Mouse (Mus musculus) midbrain, embryonic 16.5 days (tissue): ENCODE data around the gene 1700122O11Rik. TPM values are rescaled to one million over a fixed set of nuclear protein-coding genes. Genes with fewer than 3 reads are reported as not detected.

Experiments used
- ATAC-seq: fragments of 200-750 bp; cut with Nextera tagmentation; 2 replicates; pipeline ENCODE4 v1.8.0; 2017; ENCODE audit warnings: moderate TSS enrichment
- H3K27ac ChIP-seq: fragments of 300-500 bp; sonication (generic); 2 replicates; pipeline ENCODE4 v1.5.1; 2014; ENCODE audit warnings: mild to moderate bottlenecking, low read length, mixed read lengths
- H3K27me3 ChIP-seq: fragments of 300-500 bp; sonication (generic); 2 replicates; pipeline ENCODE4 v1.6.1; 2014; ENCODE audit warnings: low read depth, low read length, mixed read lengths; ENCODE audit not compliant: control insufficient read depth, insufficient read depth
- H3K36me3 ChIP-seq: fragments of 300-500 bp; sonication (generic); 2 replicates; pipeline ENCODE4 v1.6.1; 2014; ENCODE audit warnings: mild to moderate bottlenecking, low read length, moderate library complexity, mixed read lengths; ENCODE audit not compliant: control insufficient read depth, insufficient read depth
- H3K4me1 ChIP-seq: fragments of 300-500 bp; sonication (generic); 2 replicates; pipeline ENCODE4 v1.6.1; 2014; ENCODE audit warnings: mild to moderate bottlenecking, low read length, mixed read lengths; ENCODE audit not compliant: control insufficient read depth, insufficient read depth
- H3K4me2 ChIP-seq: fragments of 300-500 bp; sonication (generic); 2 replicates; pipeline ENCODE4 v1.6.1; 2014; ENCODE audit warnings: mild to moderate bottlenecking, low read length, mixed read lengths
- H3K4me3 ChIP-seq: fragments of 300-500 bp; sonication (generic); 2 replicates; pipeline ENCODE4 v1.5.1; 2014; ENCODE audit warnings: low read depth, mild to moderate bottlenecking, low read length, moderate library complexity, mixed read lengths
- H3K9ac ChIP-seq: fragments of 300-500 bp; sonication (generic); 2 replicates; pipeline ENCODE4 v1.6.1; 2014; ENCODE audit warnings: low read depth, low read length, mixed read lengths
- H3K9me3 ChIP-seq: fragments of 300-500 bp; sonication (generic); replicated peaks from 2 replicates; pipeline ENCODE4 v1.6.1; 2014; ENCODE audit warnings: mild to moderate bottlenecking, low read length, mixed read lengths; ENCODE audit not compliant: control insufficient read depth, poor library complexity, severe bottlenecking
- WGBS: fragments of 180-500 bp; shearing (Covaris S2); extraction: QIAGEN DNeasy Blood & Tissue Kit; methylation state at CpG from one replicate; pipeline ENCODE4 v1.1.7; 2014; 5-methylcytosine and 5-hydroxymethylcytosine counted together
- polyA plus RNA-seq: library from polyadenylated mRNA; unstranded; fragments of >200 nt; fragmentation: Nextera tagmentation; extraction: Ambion mirVana; gene quantifications from 2 replicates; pipeline ENCODE4 v1.2.1, GENCODE M21; 2015

Gene 1700122O11Rik
- polyA plus RNA-seq, 1 experiment from 2014 or later = not detected

GRCm38 (mm10) chr17:48011105-48011504 is 27.0 kb downstream of the 1700122O11Rik start:
- Histone ChIP-seq H3K4me1 (peaks cover 5% of the 10 kb centered on the region; the same call in 1 of the 2 replicates), H3K27ac (no peak overlapping the region), H3K27me3 (no peaks in the 10 kb centered on the region), H3K9ac (no peak overlapping the region), H3K4me3 (no peak overlapping the region), H3K9me3 (no peaks in the 10 kb centered on the region), H3K4me2 (no peak overlapping the region), H3K36me3 (no peaks in the 10 kb centered on the region)
- no peak for ATAC-seq
- 43% methylated on average over 12 of the region's 12 CpGs for WGBS

GRCm38 (mm10) chr17:48010283-48010682 is 27.8 kb downstream of the 1700122O11Rik start:
- Histone ChIP-seq H3K27me3 (no peaks in the 10 kb centered on the region), H3K4me3 (no peak overlapping the region), H3K4me1 (peaks cover 5% of the 10 kb centered on the region; the same call in 1 of the 2 replicates), H3K27ac (no peak overlapping the region), H3K9ac (no peak overlapping the region), H3K36me3 (no peaks in the 10 kb centered on the region), H3K9me3 (no peaks in the 10 kb centered on the region), H3K4me2 (no peak overlapping the region)
- no peak for ATAC-seq
- WGBS = 85% methylated on average over 11 of the region's 11 CpGs

- no peaks in the 10 kb centered on the region for H3K36me3 ChIP-seq
- no peak for ATAC-seq
- H3K27me3 ChIP-seq = no peaks in the 10 kb centered on the region
- no peak overlapping the region for H3K4me3 ChIP-seq
- H3K9ac ChIP-seq = no peak overlapping the region
- no peaks in the 10 kb centered on the region for H3K9me3 ChIP-seq
- WGBS = 70% methylated on average over 4 of the region's 4 CpGs
- H3K4me1 ChIP-seq = peaks cover 8% of the 10 kb centered on the region
- H3K27ac ChIP-seq = no peak overlapping the region
- no peak overlapping the region for H3K4me2 ChIP-seq
These were observed 32.3 kb downstream of the 1700122O11Rik start for GRCm38 (mm10) chr17:48005816-48006215.

GRCm38 (mm10) chr17:48005091-48005490 is 33.0 kb downstream of the 1700122O11Rik start:
- Histone ChIP-seq H3K4me3 (no peak overlapping the region), H3K4me1 (peaks cover 8% of the 10 kb centered on the region), H3K9ac (no peak overlapping the region), H3K36me3 (no peaks in the 10 kb centered on the region), H3K27me3 (no peaks in the 10 kb centered on the region), H3K27ac (no peak overlapping the region), H3K9me3 (no peaks in the 10 kb centered on the region), H3K4me2 (no peak overlapping the region)
- ATAC-seq = no peak
- WGBS = 38% methylated on average over 8 of the region's 8 CpGs

GRCm38 (mm10) chr17:48004619-48005018 is 33.5 kb downstream of the 1700122O11Rik start:
- 50% methylated on average over 9 of the region's 9 CpGs for WGBS
- no peak for ATAC-seq
- Histone ChIP-seq H3K27ac (no peak overlapping the region), H3K4me2 (no peak overlapping the region), H3K36me3 (no peaks in the 10 kb centered on the region), H3K27me3 (no peaks in the 10 kb centered on the region), H3K9ac (no peak overlapping the region), H3K4me1 (peaks cover 8% of the 10 kb centered on the region), H3K9me3 (no peaks in the 10 kb centered on the region), H3K4me3 (no peak overlapping the region)

GRCm38 (mm10) chr17:48002486-48002885 is 35.6 kb downstream of the 1700122O11Rik start:
- H3K27ac ChIP-seq = peak overlapping the region; percentile 67; the same call in 1 of the 2 replicates
- 69% methylated on average over 4 of the region's 4 CpGs for WGBS
- H3K9ac ChIP-seq = peak overlapping the region; percentile 48

GRCm38 (mm10) chr17:48001586-48002361 is 36.3 kb downstream of the 1700122O11Rik start:
- Histone ChIP-seq H3K4me1 (peaks cover 6% of the 10 kb centered on the region), H3K36me3 (no peaks in the 10 kb centered on the region), H3K9ac (peak overlapping the region; percentile 48), H3K4me3 (peak overlapping the region; percentile 35), H3K27me3 (no peaks in the 10 kb centered on the region), H3K27ac (peak overlapping the region; percentile 67), H3K4me2 (peak overlapping the region; percentile 63), H3K9me3 (no peaks in the 10 kb centered on the region)
- WGBS = 4% methylated on average over 18 of the region's 21 CpGs
- peak; percentile 95 for ATAC-seq

More at GRCm38 (mm10) chr17:48002486-48002885, 35.6 kb downstream of the 1700122O11Rik start:
- H3K27me3 ChIP-seq = no peaks in the 10 kb centered on the region
- H3K4me1 ChIP-seq = peaks cover 6% of the 10 kb centered on the region
- H3K4me3 ChIP-seq = peak overlapping the region; percentile 35
- H3K36me3 ChIP-seq = no peaks in the 10 kb centered on the region
- peak overlapping the region; percentile 63 for H3K4me2 ChIP-seq
- ATAC-seq = no peak; the same call in 1 of the 2 replicates
- H3K9me3 ChIP-seq = no peaks in the 10 kb centered on the region

- Histone ChIP-seq H3K4me3 (peak overlapping the region; percentile 35), H3K4me1 (peaks cover 6% of the 10 kb centered on the region), H3K4me2 (peak overlapping the region; percentile 63), H3K9me3 (no peaks in the 10 kb centered on the region), H3K27me3 (no peaks in the 10 kb centered on the region), H3K27ac (peak overlapping the region; percentile 67; the same call in 1 of the 2 replicates), H3K36me3 (no peaks in the 10 kb centered on the region), H3K9ac (no peak overlapping the region; the same call in 1 of the 2 replicates)
- WGBS = 37% methylated on average over 7 of the region's 7 CpGs
- ATAC-seq = no peak
These were observed 36.9 kb downstream of the 1700122O11Rik start for GRCm38 (mm10) chr17:48001157-48001556.

GRCm38 (mm10) chr17:47999812-48000211 is 38.3 kb downstream of the 1700122O11Rik start:
- Histone ChIP-seq H3K27ac (no peak overlapping the region), H3K9me3 (no peaks in the 10 kb centered on the region), H3K4me1 (peaks cover 6% of the 10 kb centered on the region), H3K27me3 (no peaks in the 10 kb centered on the region), H3K36me3 (no peaks in the 10 kb centered on the region), H3K4me2 (no peak overlapping the region), H3K9ac (no peak overlapping the region), H3K4me3 (no peak overlapping the region)
- WGBS = 64% methylated on average over 3 of the region's 3 CpGs
- no peak for ATAC-seq
